Mouse (Mus musculus) testis, adult 2 months (tissue): ENCODE measurements around the gene Rab5b. TPM values are rescaled to one million over a fixed set of nuclear protein-coding genes. Genes with fewer than 3 reads are reported as not detected.
A peak's percentile ranks its signal among the peaks of the same experiment; 100 is the strongest.

Experiments
- H3K27ac ChIP-seq: fragments of 200-500 bp; 2 replicates; pipeline ENCODE4 v1.5.1; 2012; ENCODE audit warnings: low read depth, low read length; ENCODE audit not compliant: control insufficient read depth, insufficient read depth
- H3K27me3 ChIP-seq: fragments of 200-500 bp; 2 replicates; pipeline ENCODE4 v1.6.1; 2012; ENCODE audit warnings: mild to moderate bottlenecking, low read length, moderate library complexity; ENCODE audit not compliant: control insufficient read depth, insufficient read depth
- H3K36me3 ChIP-seq: fragments of 200-500 bp; 2 replicates; pipeline ENCODE4 v1.6.1; 2012; ENCODE audit warnings: mild to moderate bottlenecking, low read length; ENCODE audit not compliant: control insufficient read depth, insufficient read depth
- H3K4me1 ChIP-seq: fragments of 200-500 bp; 2 replicates; pipeline ENCODE4 v1.6.1; 2012; ENCODE audit warnings: low read length; ENCODE audit not compliant: control insufficient read depth, insufficient read depth
- H3K4me3 ChIP-seq: fragments of 200-500 bp; 2 replicates; pipeline ENCODE4 v1.5.1; 2012; ENCODE audit warnings: low read depth, mild to moderate bottlenecking, low read length, moderate library complexity, mixed read lengths; ENCODE audit not compliant: control insufficient read depth
- CTCF ChIP-seq: fragments of 200-500 bp; IDR thresholded peaks from 2 replicates; pipeline ENCODE4 v1.5.1; 2012; ENCODE audit warnings: low read depth, mild to moderate bottlenecking, inconsistent platforms, low read length, moderate library complexity; ENCODE audit not compliant: control insufficient read depth, insufficient read depth, insufficient replicate concordance
- POLR2A ChIP-seq: fragments of 200-500 bp; IDR thresholded peaks from 2 replicates; pipeline ENCODE4 v1.6.1; 2012; ENCODE audit warnings: low read depth, mild to moderate bottlenecking, inconsistent platforms, low read length, moderate library complexity; ENCODE audit not compliant: control insufficient read depth
- polyA plus RNA-seq: library from polyadenylated mRNA; depleted of rRNA; stranded (reverse); fragments of >200 nt; gene quantifications from 2 replicates; pipeline ENCODE4 v1.2.3, GENCODE M21; 2012

Rab5b gene
- polyA plus RNA-seq, 1 experiment: 31.1 TPM

- TF ChIP-seq CTCF (no peak), POLR2A (no peak)
- Histone ChIP-seq H3K27ac (no peak overlapping the region), H3K27me3 (no peaks in the 10 kb centered on the region), H3K4me1 (no peaks in the 10 kb centered on the region), H3K36me3 (no peaks in the 10 kb centered on the region), H3K4me3 (no peak overlapping the region)
Measured at GRCm38 (mm10) chr10:128656731-128657130, 39.3 kb downstream of the Rab5b start.

- no peaks in the 10 kb centered on the region for H3K36me3 ChIP-seq
- no peak for TF ChIP-seq POLR2A
- TF ChIP-seq CTCF: no peak
- no peaks in the 10 kb centered on the region for H3K4me1 ChIP-seq
- H3K4me3 ChIP-seq: no peak overlapping the region
- H3K27ac ChIP-seq: no peak overlapping the region
- H3K27me3 ChIP-seq: no peaks in the 10 kb centered on the region
Measured at GRCm38 (mm10) chr10:128655254-128655653, 40.8 kb downstream of the Rab5b start.

GRCm38 (mm10) chr10:128653866-128654265 lies 42.2 kb downstream of the Rab5b start:
- H3K4me1 ChIP-seq: no peaks in the 10 kb centered on the region
- no peaks in the 10 kb centered on the region for H3K27me3 ChIP-seq
- no peak overlapping the region for H3K27ac ChIP-seq
- TF ChIP-seq CTCF (no peak), POLR2A (no peak)
- H3K4me3 ChIP-seq: no peak overlapping the region
- H3K36me3 ChIP-seq: no peaks in the 10 kb centered on the region

- TF ChIP-seq CTCF: no peak
- no peak for TF ChIP-seq POLR2A
- no peaks in the 10 kb centered on the region for H3K27me3 ChIP-seq
- no peak overlapping the region for H3K27ac ChIP-seq
- peaks cover 18% of the 10 kb centered on the region for H3K4me1 ChIP-seq
- H3K4me3 ChIP-seq: no peak overlapping the region
- H3K36me3 ChIP-seq: no peaks in the 10 kb centered on the region
Measured at GRCm38 (mm10) chr10:128646139-128647089, 49.6 kb downstream of the Rab5b start.

GRCm38 (mm10) chr10:128645111-128646011 lies 50.7 kb downstream of the Rab5b start, which contains the start of gene Ikzf4:
TSS of gene Ikzf4 (minus strand) at chr10:128645991.
- no peak within 1 kb of the TSS for H3K27ac ChIP-seq
- no peaks in the 10 kb centered on the region for H3K27me3 ChIP-seq
- TF ChIP-seq POLR2A: no peak
- TF ChIP-seq CTCF: no peak
- peaks cover 21% of the 10 kb centered on the region for H3K4me1 ChIP-seq
- no peaks in the 10 kb centered on the region for H3K36me3 ChIP-seq
- H3K4me3 ChIP-seq: peak within 1 kb of the TSS; percentile 69

GRCm38 (mm10) chr10:128642749-128643148 lies 53.3 kb downstream of the Rab5b start:
- TF ChIP-seq CTCF (no peak), POLR2A (no peak)
- H3K4me1 ChIP-seq: peaks cover 21% of the 10 kb centered on the region

GRCm38 (mm10) chr10:128641871-128642270 lies 54.2 kb downstream of the Rab5b start:
- Histone ChIP-seq H3K4me3 (no peak overlapping the region), H3K4me1 (peaks cover 22% of the 10 kb centered on the region), H3K27ac (no peak overlapping the region), H3K36me3 (no peaks in the 10 kb centered on the region), H3K27me3 (no peaks in the 10 kb centered on the region)
- TF ChIP-seq POLR2A: no peak
- no peak for TF ChIP-seq CTCF

More at GRCm38 (mm10) chr10:128642749-128643148, 53.3 kb downstream of the Rab5b start:
- Histone ChIP-seq H3K27ac (no peak overlapping the region), H3K4me3 (no peak overlapping the region), H3K27me3 (no peaks in the 10 kb centered on the region), H3K36me3 (no peaks in the 10 kb centered on the region)
